ENCODE assay signal across 27 mouse cellular contexts in genomic region chr5:146866277-146866676, GRCm38 (mm10). TPM values are rescaled to one million over a fixed set of nuclear protein-coding genes. Genes with fewer than 3 reads are reported as not detected.
DNase-seq lines count a peak whose midpoint lies in the region; ATAC-seq and TF ChIP-seq lines count a peak whose summit lies in the region.
"Had no signal": no experiment of that assay in that cellular context is flagged by ENCODE, and none has a peak within 500 bp of the region (broad histone marks: within the 10 kb centered on the region; RNA-seq: fewer than 3 reads in every experiment).

No protein-coding gene starts in this region.

- no peak overlapping the region for H3K4me2 ChIP-seq in stomach, embryonic 15.5 days
- no peak overlapping the region for H3K4me2 ChIP-seq in stomach, postnatal 0 days (replicated peaks; ENCODE audit: low read depth)
- H3K4me2 ChIP-seq in liver, embryonic 15.5 days = peak overlapping the region; percentile 61
- H3K4me2 ChIP-seq: hindbrain, embryonic 12.5 days; limb, embryonic 12.5 days had no signal

- H3K4me1 ChIP-seq in stomach, embryonic 15.5 days = peaks cover 10% of the 10 kb centered on the region; the same call in 1 of the 2 replicates
- H3K4me1 ChIP-seq in stomach, postnatal 0 days (replicated peaks; ENCODE audit: control insufficient read depth, insufficient read depth) = 0 out of 2 replicates have a peak, but pooled peaks cover 2% of the 10 kb centered on the region
- H3K4me1 ChIP-seq in liver, embryonic 15.5 days (replicated peaks) = peaks cover 36% of the 10 kb centered on the region
- peaks cover 4% of the 10 kb centered on the region; the same call in 1 of the 2 replicates for H3K4me1 ChIP-seq in thymus, adult 2 months (replicated peaks; ENCODE audit: control insufficient read depth, insufficient read depth, low read length)

- H3K9me3 ChIP-seq in stomach, embryonic 15.5 days = no peaks in the 10 kb centered on the region
- H3K9me3 ChIP-seq in stomach, postnatal 0 days (ENCODE audit: control insufficient read depth, low read length) = no peaks in the 10 kb centered on the region
- H3K9me3 ChIP-seq in liver, embryonic 15.5 days (replicated peaks) = 0 out of 2 replicates have a peak, but pooled peaks cover 3% of the 10 kb centered on the region
- H3K9me3 ChIP-seq: forebrain, embryonic 10.5 days; limb, embryonic 12.5 days; neural tube, embryonic 12.5 days had no signal

- TF ChIP-seq POLR2A in thymus, adult 2 months (IDR thresholded peaks at IDR 0.05; ENCODE audit: control insufficient read depth, extremely low read depth, insufficient read depth, low read length, poor library complexity) = no peak

- no peaks in the 10 kb centered on the region for H3K27me3 ChIP-seq in stomach, embryonic 15.5 days (replicated peaks)
- no peaks in the 10 kb centered on the region for H3K27me3 ChIP-seq in stomach, postnatal 0 days (ENCODE audit: control insufficient read depth, insufficient read depth, low read length)
- no peaks in the 10 kb centered on the region for H3K27me3 ChIP-seq in liver, embryonic 15.5 days
- H3K27me3 ChIP-seq in thymus, adult 2 months (ENCODE audit: control insufficient read depth, insufficient read depth, low read length) = no peaks in the 10 kb centered on the region
- H3K27me3 ChIP-seq: heart, embryonic 12.5 days; hindbrain, embryonic 12.5 days; limb, embryonic 12.5 days; megakaryocyte, embryonic 14.5 days; neural tube, embryonic 12.5 days; Patski had no signal

- H3K27ac ChIP-seq in stomach, embryonic 15.5 days = no peak overlapping the region
- H3K27ac ChIP-seq in stomach, postnatal 0 days (replicated peaks) = no peak overlapping the region
- peak overlapping the region; percentile 66 for H3K27ac ChIP-seq in liver, embryonic 15.5 days (replicated peaks)
- no peak overlapping the region for H3K27ac ChIP-seq in thymus, adult 2 months (ENCODE audit: control insufficient read depth, insufficient read depth, low read length)
- H3K27ac ChIP-seq: forebrain, embryonic 10.5 days; hindbrain, embryonic 12.5 days; limb, embryonic 12.5 days; neural tube, embryonic 12.5 days had no signal

- WGBS in stomach, embryonic 15.5 days = 85% methylated on average over 2 of the region's 2 CpGs
- WGBS in stomach, postnatal 0 days = 91% methylated on average over 2 of the region's 2 CpGs
- 29% methylated on average over 2 of the region's 2 CpGs for WGBS in liver, embryonic 15.5 days (ENCODE audit: insufficient replicate concordance)
- WGBS in thymus, adult 2 months = 95% methylated on average over 2 of the region's 2 CpGs

- H3K4me3 ChIP-seq in stomach, embryonic 15.5 days (replicated peaks) = no peak overlapping the region
- no peak overlapping the region for H3K4me3 ChIP-seq in stomach, postnatal 0 days (ENCODE audit: low read depth, low read length)
- no peak overlapping the region for H3K4me3 ChIP-seq in liver, embryonic 15.5 days (replicated peaks)
- H3K4me3 ChIP-seq in thymus, adult 2 months (ENCODE audit: control insufficient read depth, insufficient read depth, low read length) = no peak overlapping the region
- H3K4me3 ChIP-seq: forebrain, embryonic 10.5 days; hindbrain, embryonic 12.5 days; layer of hippocampus, adult 2 months; limb, embryonic 12.5 days; neural tube, embryonic 12.5 days had no signal

- ATAC-seq in stomach, embryonic 15.5 days (ENCODE audit: insufficient read depth, low FRiP score, low read depth) = 0 out of 2 replicates have a peak, but pooled peaks have one; percentile 25
- ATAC-seq in stomach, postnatal 0 days (ENCODE audit: low FRiP score, low TSS enrichment) = no peak
- peak; percentile 71 for ATAC-seq in liver, embryonic 15.5 days (ENCODE audit: insufficient read depth)
- ATAC-seq: forebrain, postnatal 0 days; Patski had no signal

- H3K9ac ChIP-seq in stomach, embryonic 15.5 days = no peak overlapping the region
- H3K9ac ChIP-seq in stomach, postnatal 0 days (ENCODE audit: low read length) = no peak overlapping the region
- H3K9ac ChIP-seq in liver, embryonic 15.5 days = no peak overlapping the region
- H3K9ac ChIP-seq: forebrain, postnatal 0 days; hindbrain, embryonic 12.5 days; limb, embryonic 12.5 days; neural tube, embryonic 12.5 days had no signal

- TF ChIP-seq CTCF in stomach, postnatal 0 days (IDR thresholded peaks at IDR 0.05; ENCODE audit: low read depth) = no peak
- TF ChIP-seq CTCF in thymus, adult 2 months (IDR thresholded peaks at IDR 0.05; ENCODE audit: borderline replicate concordance, control insufficient read depth, extremely low read depth, insufficient read depth, low read length, poor library complexity) = no peak

- TF ChIP-seq EP300 in stomach, postnatal 0 days (optimal IDR thresholded peaks at IDR 0.05) = no peak

- intact Hi-C loops in heart, postnatal 14 days (cut with DNase I) = no loop called here

- no peak for DNase-seq in stomach, postnatal 0 days (ENCODE audit: low spot score)
- DNase-seq in induced T-regulatory cell, adult 2 months (ENCODE audit: low read depth) = peak; percentile 31
- DNase-seq in thymus, adult 2 months = no peak
- DNase-seq in heart, postnatal 14 days = no peak
- DNase-seq in ovary, postnatal 14 days (ENCODE audit: low spot score) = no peak
- DNase-seq in right cerebral cortex, adult 18-20 months = no peak
- DNase-seq: adrenal gland, adult 2 months; cerebellum, adult 9-10 months; forebrain, postnatal 0 days; gastrocnemius, postnatal 25 days; heart, adult 18-20 months; heart, postnatal 10 days; kidney, adult 9 months; kidney, postnatal 25 days; layer of hippocampus, postnatal 36 days; lung, adult 2 months; midbrain, embryonic 14.5 days had no signal

- no peaks in the 10 kb centered on the region for H3K36me3 ChIP-seq in stomach, embryonic 15.5 days
- no peaks in the 10 kb centered on the region for H3K36me3 ChIP-seq in stomach, postnatal 0 days (ENCODE audit: control insufficient read depth, insufficient read depth, low read length)
- no peaks in the 10 kb centered on the region for H3K36me3 ChIP-seq in liver, embryonic 15.5 days (replicated peaks)
- no peaks in the 10 kb centered on the region for H3K36me3 ChIP-seq in thymus, adult 2 months (ENCODE audit: control insufficient read depth, insufficient read depth, low read length)
- H3K36me3 ChIP-seq: forebrain, embryonic 10.5 days; heart, embryonic 12.5 days; hindbrain, embryonic 12.5 days; limb, embryonic 12.5 days; neural tube, embryonic 12.5 days had no signal

RNA-seq across cellular contexts. Expression of gene Rasl11a, which starts 21.4 kb away (rescaled TPM):
- 16.4 and 18.1 TPM in 2 replicates for polyA plus RNA-seq in stomach, embryonic 15.5 days (2015; fragmentation: Nextera tagmentation; extraction: Ambion mirVana)
- 13.7 and 13.8 TPM in 2 replicates for polyA plus RNA-seq in stomach, postnatal 0 days (2015; fragmentation: Nextera tagmentation; extraction: Ambion mirVana)
- 1.8 and 2.1 TPM in 2 replicates for polyA plus RNA-seq in liver, embryonic 15.5 days (2015; fragmentation: Nextera tagmentation; extraction: Ambion mirVana)
- polyA plus RNA-seq in thymus, adult 2 months (2012; rRNA removed) = 2.5 and 3.2 TPM in 2 replicates
- 1 to 10 TPM; 4.4 to 5.8 TPM for total RNA-seq in heart, postnatal 14 days (2021)

RNA-seq across cellular contexts. Expression of gene Rpl21, which starts 33.6 kb away (rescaled TPM):
- 489 and 511 TPM in 2 replicates for polyA plus RNA-seq in stomach, embryonic 15.5 days (2015; fragmentation: Nextera tagmentation; extraction: Ambion mirVana)
- polyA plus RNA-seq in stomach, postnatal 0 days (2015; fragmentation: Nextera tagmentation; extraction: Ambion mirVana) = 515 and 522 TPM in 2 replicates
- 224 and 276 TPM in 2 replicates for polyA plus RNA-seq in liver, embryonic 15.5 days (2015; fragmentation: Nextera tagmentation; extraction: Ambion mirVana)
- polyA plus RNA-seq in thymus, adult 2 months (2012; rRNA removed) = 58.2 and 60.9 TPM in 2 replicates
- total RNA-seq in heart, postnatal 14 days (2021) = 100 to 1,000 TPM; 122 to 126 TPM
